Mouse (Mus musculus): ENCODE measurements at regions not wholly inside any gene's neighbourhood (a gene's known extent, or its start where the extent isn't known, plus 50 kb on each side); places are given as distances from the start of the nearest gene placed in this dataset.

DNA sequence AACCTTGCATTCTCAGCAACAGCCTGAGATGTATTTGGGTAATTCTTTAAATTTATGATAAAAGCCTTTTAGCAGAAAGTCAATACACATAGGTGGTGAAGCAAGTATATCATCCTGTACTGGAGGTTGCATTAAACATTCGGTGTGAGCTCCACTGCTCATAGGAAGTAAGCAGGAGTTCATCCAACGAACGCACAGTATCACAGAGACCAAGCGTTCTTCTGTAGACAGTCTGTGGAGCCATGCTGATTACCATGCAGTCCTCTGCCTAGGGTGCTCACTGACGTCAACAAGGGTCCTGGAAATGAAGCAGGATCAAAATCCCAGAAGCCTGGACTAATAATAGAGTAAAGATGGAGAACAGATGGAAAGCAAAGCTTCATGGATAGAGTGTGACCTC is 391.1 kb upstream of the Mef2c start:
- DNase-seq, result no peak

DNA sequence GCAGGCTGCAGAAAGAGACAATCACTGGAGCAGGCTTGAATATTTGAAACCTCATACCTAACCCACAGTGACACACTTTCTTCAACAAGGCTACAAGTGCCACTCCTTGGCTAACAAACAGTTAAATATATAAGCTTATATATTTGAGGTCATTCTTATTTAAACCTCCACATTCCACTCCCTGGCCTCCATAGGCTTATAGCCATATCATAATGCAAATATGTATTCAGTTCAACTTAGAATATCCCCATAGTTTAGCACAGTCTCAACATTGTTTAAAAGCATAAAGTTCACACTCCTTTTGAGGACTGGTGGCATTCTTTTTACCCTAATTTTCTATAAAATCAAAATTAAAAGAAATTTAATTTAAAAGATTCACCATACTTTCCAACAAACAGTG is 390.0 kb upstream of the Mef2c start:
- DNase-seq, result no peak

- DNase-seq, result no peak
These were observed 389.4 kb upstream of the Mef2c start for GRCm38 (mm10) chr13:83114401-83114800.

GRCm38 (mm10) chr13:83115691-83116090 is 388.1 kb upstream of the Mef2c start:
- DNase-seq, result no peak

GRCm38 (mm10) chr13:83120343-83120742 is 383.5 kb upstream of the Mef2c start:
- DNase-seq, result no peak

- DNase-seq, result no peak
These were observed 380.2 kb upstream of the Mef2c start for GRCm38 (mm10) chr13:83123596-83123995.

GRCm38 (mm10) chr13:83124651-83125050 is 379.2 kb upstream of the Mef2c start:
- DNase-seq, result no peak

GRCm38 (mm10) chr13:83126438-83126837 is 377.4 kb upstream of the Mef2c start:
- DNase-seq, result no peak

DNA sequence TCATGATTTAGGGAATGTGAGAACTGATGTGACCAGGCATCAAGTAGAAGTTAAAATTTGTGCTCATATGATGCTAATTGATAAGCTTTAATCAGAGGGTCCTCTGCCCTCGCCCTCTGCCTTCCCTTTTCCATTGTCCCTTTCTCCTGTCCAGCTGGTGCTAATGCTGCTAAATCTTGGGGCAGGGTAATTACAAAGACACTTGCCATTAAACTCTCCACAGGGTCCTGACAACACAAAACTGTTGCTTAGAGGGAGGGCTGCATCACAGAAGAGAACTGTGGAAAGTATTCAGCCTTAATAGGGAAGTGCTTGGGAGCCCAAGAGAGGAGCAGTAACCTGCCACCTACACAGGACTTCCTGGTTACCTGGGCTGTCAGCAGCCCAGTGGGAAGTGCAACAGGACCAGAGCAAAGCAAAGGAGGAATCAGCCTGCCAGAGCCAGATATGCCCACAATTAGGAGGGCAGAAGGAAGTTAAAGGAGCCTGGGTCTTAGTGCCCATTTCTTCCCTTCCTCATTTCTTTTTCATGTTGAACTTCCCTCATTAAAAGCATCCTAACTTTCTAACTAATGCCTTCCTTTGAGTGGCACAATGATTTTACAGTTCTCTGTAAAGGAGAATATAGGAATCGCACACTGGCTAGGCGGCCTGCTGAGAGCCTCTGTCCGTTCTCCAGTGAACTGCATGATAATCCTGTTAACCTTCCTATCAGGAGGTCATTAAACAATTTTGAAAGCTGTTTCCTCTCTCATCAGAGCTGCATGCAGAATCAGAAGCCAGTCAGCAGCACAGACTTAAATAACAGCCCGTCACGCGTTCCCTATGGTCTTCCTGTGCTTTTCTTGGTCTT is 372.5 kb upstream of the Mef2c start:
- DNase-seq, result no peak

GRCm38 (mm10) chr13:83131982-83132354 is 371.9 kb upstream of the Mef2c start:
- no peak for DNase-seq

DNA sequence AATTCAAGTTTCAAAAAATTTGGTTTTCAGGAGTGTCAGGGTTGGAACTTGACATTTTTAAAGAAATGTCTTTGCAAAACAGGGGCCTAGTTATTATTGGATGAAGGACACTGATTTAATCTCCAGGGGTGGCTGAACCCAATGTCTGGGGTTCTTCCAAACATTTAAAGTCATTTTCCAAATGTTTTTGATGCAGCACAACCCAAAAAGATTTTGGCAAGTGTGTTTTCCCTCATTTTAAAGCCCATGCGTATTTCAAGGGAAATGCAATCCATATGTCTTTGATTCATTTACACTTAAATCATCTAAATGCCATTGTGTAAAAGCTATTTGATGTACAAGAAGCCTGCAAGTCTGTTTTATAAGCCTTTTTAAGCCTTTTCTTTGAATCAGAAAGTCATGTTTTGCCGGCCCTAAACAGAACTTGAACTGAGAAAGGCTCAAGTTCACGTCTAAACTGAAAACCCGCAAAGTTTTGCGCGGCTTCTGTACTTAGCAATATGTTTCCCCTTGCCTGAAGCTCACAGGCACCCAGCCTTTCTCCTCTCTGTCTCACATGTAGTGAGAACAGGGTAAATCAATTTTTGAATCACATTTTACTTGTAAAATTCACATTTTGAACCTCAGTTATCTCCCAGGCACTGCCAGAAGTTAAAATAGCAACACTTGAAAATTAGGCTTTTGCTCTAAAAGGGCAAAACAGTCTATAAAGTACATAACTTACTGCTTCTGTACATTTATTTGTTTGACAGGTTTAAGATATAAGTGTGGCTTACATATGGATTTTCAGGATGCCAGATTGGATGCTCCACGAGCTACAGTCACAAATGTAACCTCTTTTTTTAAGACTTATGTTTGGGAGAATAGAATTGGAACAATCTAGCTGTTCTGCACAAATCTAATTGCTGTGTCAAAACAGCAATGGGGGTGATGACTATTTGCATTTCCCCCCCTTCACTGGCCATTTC is 370.9 kb upstream of the Mef2c start:
- DNase-seq, result no peak

DNA sequence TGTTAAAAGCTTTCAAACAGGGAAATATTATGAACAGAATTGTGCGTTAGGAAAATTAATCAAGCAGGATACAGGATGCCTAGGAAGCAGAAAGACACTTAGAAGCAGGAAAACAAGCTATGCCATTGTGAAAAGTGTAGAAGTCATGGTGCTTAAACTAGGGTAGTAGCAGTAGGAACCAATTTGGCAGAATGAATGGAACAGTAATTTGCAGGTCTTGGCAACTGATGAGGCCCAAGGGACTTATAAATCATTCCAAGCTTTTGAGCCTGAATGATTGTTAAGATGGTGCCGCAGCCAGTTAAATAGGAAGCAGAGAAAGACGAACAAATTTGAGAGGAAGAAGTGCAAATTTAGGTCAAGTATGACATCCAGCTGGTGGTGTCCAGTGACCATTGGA is 360.5 kb upstream of the Mef2c start:
- DNase-seq, result no peak

DNA sequence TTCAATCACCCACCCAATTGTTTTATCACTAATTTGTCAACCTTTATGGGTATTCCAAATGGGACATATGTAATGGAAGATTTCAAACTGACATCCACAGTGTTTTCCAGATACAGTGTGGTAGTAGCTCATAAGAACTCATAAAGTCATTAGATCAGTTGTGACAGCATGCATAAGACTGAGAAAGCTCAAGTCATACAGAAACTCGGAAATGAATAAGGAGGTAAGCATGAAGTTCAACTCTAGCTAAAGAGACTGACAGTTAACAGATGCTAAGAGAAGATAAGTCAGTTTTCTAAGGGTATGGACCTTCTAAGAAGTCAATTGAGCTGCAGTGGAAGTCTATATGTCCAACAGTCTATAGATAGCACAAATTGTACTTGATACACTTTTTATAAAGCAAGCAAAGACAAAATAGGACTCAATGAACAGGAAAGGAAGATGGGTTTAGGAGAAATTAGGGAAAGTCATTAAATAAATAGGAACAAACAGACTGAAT is 349.2 kb upstream of the Mef2c start:
- no peak for DNase-seq

- DNase-seq, result no peak
These were observed 343.9 kb upstream of the Mef2c start for GRCm38 (mm10) chr13:83159969-83160368.

GRCm38 (mm10) chr13:83162761-83163160 is 341.1 kb upstream of the Mef2c start:
- no peak for DNase-seq

DNA sequence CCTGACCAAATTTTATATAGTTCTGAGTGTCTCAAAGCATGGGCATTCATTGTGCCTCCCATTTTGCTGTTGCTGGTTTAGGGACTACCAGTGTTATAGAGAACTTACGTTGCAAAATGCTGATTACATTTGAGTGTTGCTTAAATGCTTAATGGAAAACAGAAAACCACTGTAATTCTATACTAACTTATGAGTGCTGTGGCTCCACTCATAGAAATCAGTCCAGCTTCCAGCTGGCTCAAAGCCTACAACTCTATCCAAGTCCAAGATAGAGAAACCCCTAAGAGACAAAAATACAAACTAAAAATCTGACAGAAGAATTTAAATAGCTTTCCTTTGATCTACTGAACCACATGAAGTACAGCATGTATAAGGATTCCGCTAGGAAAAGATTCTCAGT is 328.7 kb upstream of the Mef2c start:
- DNase-seq, result no peak

GRCm38 (mm10) chr13:83201931-83202671 is 301.7 kb upstream of the Mef2c start:
- no peak for DNase-seq

DNA sequence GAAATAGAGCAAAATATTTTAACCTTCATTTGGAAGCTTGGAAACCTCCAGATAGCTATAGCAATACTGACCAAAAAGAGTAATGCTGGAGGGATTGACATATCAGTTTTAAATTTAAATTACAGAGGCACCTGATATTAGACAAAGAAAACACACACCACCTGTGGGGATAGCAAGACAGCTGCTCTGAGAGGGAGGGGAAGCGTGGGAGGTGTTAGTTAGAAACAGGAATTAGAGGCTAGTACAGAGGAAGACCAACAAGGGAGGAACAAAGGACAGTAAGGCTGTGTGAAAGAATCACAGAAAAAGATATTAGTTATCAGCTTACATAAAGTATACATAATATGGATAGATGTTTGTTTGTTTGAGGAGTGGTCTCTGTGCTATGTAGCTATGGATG is 297.2 kb upstream of the Mef2c start:
- DNase-seq, result no peak

- DNase-seq, result no peak
These were observed 296.3 kb upstream of the Mef2c start for GRCm38 (mm10) chr13:83207513-83207912.

DNA sequence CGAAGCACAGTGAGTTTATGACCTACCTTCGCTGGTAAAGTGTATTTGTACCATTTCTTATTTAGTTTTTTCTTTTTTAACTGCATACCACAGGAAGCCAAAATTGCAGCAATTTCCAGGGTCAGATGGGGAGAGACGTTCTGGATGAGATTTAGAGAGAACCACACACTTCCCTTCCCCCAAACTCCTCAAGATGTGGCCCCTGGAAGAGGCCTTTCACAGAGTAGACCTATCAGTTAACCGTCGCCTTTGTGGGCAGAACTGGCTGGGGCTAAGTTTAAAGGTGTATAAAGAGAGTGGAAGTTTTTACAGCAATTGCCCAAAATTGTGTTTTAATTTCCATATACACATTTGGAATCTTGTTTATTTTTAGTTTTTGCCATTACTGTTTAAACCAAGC is 295.7 kb upstream of the Mef2c start:
- DNase-seq, result no peak

DNA sequence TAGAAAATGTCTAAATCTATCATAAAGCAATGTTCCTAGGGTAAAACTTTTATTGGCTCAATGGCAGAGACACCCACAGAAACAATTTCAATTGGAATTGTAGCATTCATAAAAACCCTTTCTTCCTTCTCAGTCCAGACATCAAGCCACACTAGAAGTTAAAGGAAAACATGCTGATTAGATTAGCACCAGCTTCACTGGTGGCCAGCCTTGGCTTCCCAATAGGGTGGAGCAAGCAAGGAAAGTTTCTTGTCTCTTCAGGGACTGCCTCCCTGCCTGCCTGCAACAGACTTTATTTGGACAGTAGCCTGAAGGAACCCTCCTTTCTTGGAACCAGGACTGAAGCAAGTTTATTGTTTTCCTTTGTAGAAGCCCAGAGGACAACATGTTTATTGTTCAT is 289.0 kb upstream of the Mef2c start:
- no peak for DNase-seq

DNA sequence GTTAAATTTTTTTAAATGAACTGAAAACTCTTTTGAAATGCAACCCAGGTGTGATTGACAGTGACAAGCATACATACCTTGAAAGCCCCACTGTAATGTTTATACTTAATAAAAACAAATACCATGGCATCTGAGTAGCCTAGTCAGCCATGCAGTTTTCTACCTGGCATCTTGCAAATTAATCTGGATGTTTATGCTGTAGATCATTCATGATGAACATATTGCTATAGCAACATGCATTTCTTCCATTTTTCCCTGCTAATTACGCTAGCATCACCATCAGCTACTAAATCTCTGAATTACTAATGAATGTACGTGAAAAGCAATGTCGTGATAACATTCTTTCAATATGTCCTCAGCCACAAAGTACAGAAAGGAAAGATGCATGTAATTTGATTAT is 287.4 kb upstream of the Mef2c start:
- DNase-seq, result no peak

- no peak for DNase-seq
These were observed 251.4 kb upstream of the Mef2c start for GRCm38 (mm10) chr13:83252452-83252851.

Data from kidney, postnatal 10 days (tissue).